Mouse (Mus musculus) mouse embryonic stem cell (cell line): ENCODE data around the gene Krt90.
"Not testable (repeated sequence)": the region's sequence is repeated elsewhere in the genome, so short reads cannot be mapped to it uniquely, and the experiment has no call there.

Source experiments
- in situ Hi-C, 2 experiments: fragments of 300-500 bp; cut with MboI; formaldehyde crosslinking; loops; 1 replicate in 1 of 2; 3 replicates in 1 of 2; pipeline ENCODE4 v1.14.3; 2019 to 2020; ENCODE audit warnings: low sequenced_read_pairs in 2 of 2, low pct_unique_long_range_greater_than_20kb in 1 of 2, mixed read lengths in 1 of 2; ENCODE audit not compliant: unreplicated experiment in 1 of 2

Gene Krt90

GRCm38 (mm10) chr15:101522556-101523232, 40.1 kb downstream of the Krt90 start:
- in situ Hi-C loops: loop anchor here in 1 of 2 experiments (10.0 kb wide), 1 partner anchor 452 kb away; no protein-coding TSS in a partner anchor

DNA sequence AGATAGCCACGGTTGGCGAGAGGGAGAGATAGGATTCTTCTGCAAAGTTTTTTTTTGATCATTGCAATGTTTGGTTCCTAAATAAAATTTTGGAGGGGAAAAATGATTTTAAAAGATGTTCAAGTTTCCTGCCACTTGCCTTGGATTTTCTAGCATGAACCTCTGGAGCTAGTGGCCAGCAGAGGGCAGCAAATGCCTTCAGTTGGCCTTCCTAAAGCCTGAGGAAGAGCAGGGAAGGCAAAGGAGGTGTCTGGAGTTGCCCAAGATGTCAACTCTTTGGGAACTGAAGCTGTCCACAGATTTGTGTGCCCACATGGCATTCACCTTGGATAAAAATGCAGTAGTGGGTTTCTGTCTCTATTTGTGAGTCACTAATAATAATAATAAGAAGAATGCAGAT, 43.0 kb downstream of the Krt90 start:
- in situ Hi-C loops: loop anchor here in 1 of 2 experiments (10.0 kb wide), 1 partner anchor 455 kb away; no protein-coding TSS in a partner anchor

GRCm38 (mm10) chr15:101517161-101517560, 45.6 kb downstream of the Krt90 start, which contains the start of gene Gm49425:
Gm49425 (minus strand) TSS chr15:101517261.
- in situ Hi-C loops: not testable (repeated sequence)

DNA sequence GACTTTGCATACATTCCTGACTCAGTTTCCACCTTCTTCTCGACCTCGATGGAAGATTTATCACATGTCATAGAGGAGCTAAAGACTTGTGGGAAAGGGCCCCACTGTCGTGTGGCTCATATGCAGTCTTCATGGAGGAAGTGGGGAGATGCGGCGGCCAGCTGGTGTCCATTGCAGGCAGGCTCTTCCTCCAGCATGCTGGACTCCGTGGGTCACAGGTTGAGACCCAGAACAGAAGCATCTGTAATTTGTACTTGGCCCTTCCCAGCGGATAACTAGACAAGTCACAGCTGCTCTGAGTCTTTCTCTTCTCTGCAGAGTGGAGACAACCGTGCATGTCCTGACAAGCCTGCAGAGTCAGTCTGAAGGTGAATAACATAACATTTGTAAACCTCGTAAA, 54.5 kb downstream of the Krt90 start:
- in situ Hi-C loops: no loop called here

DNA sequence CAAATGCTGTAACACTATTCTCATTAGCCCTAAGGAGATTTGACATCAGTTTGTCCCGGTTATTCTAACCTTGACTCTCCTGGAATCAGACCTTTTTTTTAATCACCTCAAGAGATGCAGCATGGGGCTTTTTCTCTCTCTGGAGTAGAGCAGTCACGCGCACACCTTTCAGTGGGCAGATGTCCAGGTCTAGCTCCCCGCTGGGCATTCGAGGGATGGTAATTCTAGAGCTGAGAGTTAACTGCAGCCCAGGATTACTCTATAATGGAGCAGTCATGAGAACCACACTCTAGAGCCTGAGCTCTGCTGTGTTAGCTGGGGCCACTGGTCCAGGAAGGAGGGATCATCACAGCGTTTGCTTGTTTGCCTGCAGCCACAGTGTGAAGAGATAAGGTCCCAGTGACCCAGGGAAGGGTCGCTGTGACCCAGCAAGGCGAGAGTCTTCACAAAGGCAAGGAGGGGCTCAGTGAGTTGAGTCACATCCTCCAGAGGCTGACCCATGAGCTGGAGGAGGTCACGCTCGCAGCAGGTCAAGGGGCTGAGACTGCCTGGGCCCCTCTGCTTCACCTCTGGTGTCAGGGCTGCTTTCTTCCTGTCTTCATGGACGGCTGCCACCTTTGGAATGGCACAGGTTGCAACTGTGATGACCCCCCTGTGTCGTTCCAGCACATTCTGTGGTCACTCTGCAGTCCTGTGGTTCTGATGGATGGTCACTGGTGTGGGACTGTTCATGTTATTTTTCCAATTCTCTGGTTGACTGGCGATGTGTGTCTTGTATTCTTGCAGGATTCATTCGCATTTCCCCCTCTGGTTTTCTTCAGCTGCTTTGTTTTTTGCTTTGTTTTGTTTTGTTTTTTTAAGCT, 55.6 kb downstream of the Krt90 start:
- in situ Hi-C loops: no loop called here
